Mouse (Mus musculus): Measurements from ENCODE around the gene Cdk2ap2. TPM values are rescaled to one million over a fixed set of nuclear protein-coding genes. Genes with fewer than 3 reads are reported as not detected.

Gene Cdk2ap2
- total RNA-seq, 1 experiment, result 39.6 TPM

- no peak for DNase-seq (ENCODE audit: low read depth, low spot score)
- Histone ChIP-seq H3K9me3 (ENCODE audit: control insufficient read depth, insufficient read depth, low read depth, low read length) (no peaks in the 10 kb centered on the region), H3K27ac (ENCODE audit: insufficient read depth, low read depth, low read length, poor library complexity, severe bottlenecking) (no peak overlapping the region), H3K9ac (ENCODE audit: insufficient read depth, low read depth, low read length, poor library complexity, severe bottlenecking) (no peak overlapping the region), H3K4me1 (ENCODE audit: control insufficient read depth in 2 of 2, insufficient read depth in 2 of 2, low read length in 2 of 2, poor library complexity in 1 of 2) (peaks cover 0 to 6% of the 10 kb centered on the region in 2 experiments; a peak in 3 of 4 replicates), H3K36me3 (ENCODE audit: control insufficient read depth, insufficient read depth, low read length, poor library complexity, severe bottlenecking) (peaks cover 6% of the 10 kb centered on the region), H3K4me3 (ENCODE audit: insufficient read depth in 1 of 2, low read depth in 1 of 2, low read length in 2 of 2, poor library complexity in 1 of 2, severe bottlenecking in 1 of 2) (peak overlapping the region in 1 of 2 experiments; percentile 56; a peak in 1 of 4 replicates)
- in situ Hi-C loops (cut with MboI; ENCODE audit: low sequenced_read_pairs in 2 of 2, unreplicated experiment in 2 of 2), result no loop called here
- TF ChIP-seq MAFK (IDR thresholded peaks at IDR 0.05; ENCODE audit: insufficient read depth, low read depth, low read length) (no peak), ZNF384 (IDR thresholded peaks at IDR 0.05; ENCODE audit: low read depth, low read length) (no peak), CHD2 (IDR thresholded peaks at IDR 0.05; ENCODE audit: low read depth, low read length) (no peak), ZC3H11A (IDR thresholded peaks at IDR 0.05; ENCODE audit: borderline replicate concordance, low read depth, low read length) (no peak), HCFC1 (IDR thresholded peaks at IDR 0.05; ENCODE audit: borderline replicate concordance, insufficient read depth, low read length) (no peak)
Measured at GRCm38 (mm10) chr19:4101466-4101865, 4.5 kb downstream of the Cdk2ap2 start.

GRCm38 (mm10) chr19:4102049-4102448 lies 5.1 kb downstream of the Cdk2ap2 start:
- no peak for DNase-seq (ENCODE audit: low read depth, low spot score)
- H3K9me3 ChIP-seq (ENCODE audit: control insufficient read depth, insufficient read depth, low read depth, low read length), result no peaks in the 10 kb centered on the region
- peaks cover 6% of the 10 kb centered on the region for H3K36me3 ChIP-seq (ENCODE audit: control insufficient read depth, insufficient read depth, low read length, poor library complexity, severe bottlenecking)
- no peak overlapping the region for H3K27ac ChIP-seq (ENCODE audit: insufficient read depth, low read depth, low read length, poor library complexity, severe bottlenecking)
- peaks cover 0 to 8% of the 10 kb centered on the region in 2 experiments; a peak in 3 of 4 replicates for H3K4me1 ChIP-seq (ENCODE audit: control insufficient read depth in 2 of 2, insufficient read depth in 2 of 2, low read length in 2 of 2, poor library complexity in 1 of 2)
- no peak overlapping the region for H3K9ac ChIP-seq (ENCODE audit: insufficient read depth, low read depth, low read length, poor library complexity, severe bottlenecking)
- in situ Hi-C loops (cut with MboI; ENCODE audit: low sequenced_read_pairs in 2 of 2, unreplicated experiment in 2 of 2), result no loop called here
- no peak overlapping the region for H3K4me3 ChIP-seq (ENCODE audit: insufficient read depth in 1 of 2, low read depth in 1 of 2, low read length in 2 of 2, poor library complexity in 1 of 2, severe bottlenecking in 1 of 2)
- TF ChIP-seq MAFK (IDR thresholded peaks at IDR 0.05; ENCODE audit: insufficient read depth, low read depth, low read length) (no peak), CHD2 (IDR thresholded peaks at IDR 0.05; ENCODE audit: low read depth, low read length) (no peak), ZNF384 (IDR thresholded peaks at IDR 0.05; ENCODE audit: low read depth, low read length) (no peak), ZC3H11A (IDR thresholded peaks at IDR 0.05; ENCODE audit: borderline replicate concordance, low read depth, low read length) (no peak), HCFC1 (IDR thresholded peaks at IDR 0.05; ENCODE audit: borderline replicate concordance, insufficient read depth, low read length) (no peak)

GRCm38 (mm10) chr19:4102626-4103025 lies 5.6 kb downstream of the Cdk2ap2 start:
- in situ Hi-C loops (cut with MboI; ENCODE audit: low sequenced_read_pairs in 2 of 2, unreplicated experiment in 2 of 2), result no loop called here

GRCm38 (mm10) chr19:4103294-4103693 lies 6.3 kb downstream of the Cdk2ap2 start:
- no peak for DNase-seq (ENCODE audit: low read depth, low spot score)
- Histone ChIP-seq H3K27ac (ENCODE audit: insufficient read depth, low read depth, low read length, poor library complexity, severe bottlenecking) (no peak overlapping the region), H3K36me3 (ENCODE audit: control insufficient read depth, insufficient read depth, low read length, poor library complexity, severe bottlenecking) (peaks cover 5% of the 10 kb centered on the region), H3K9ac (ENCODE audit: insufficient read depth, low read depth, low read length, poor library complexity, severe bottlenecking) (0 out of 2 replicates have a peak overlapping the region, but pooled peaks have one; percentile 4), H3K9me3 (ENCODE audit: control insufficient read depth, insufficient read depth, low read depth, low read length) (no peaks in the 10 kb centered on the region), H3K4me1 (ENCODE audit: control insufficient read depth in 2 of 2, insufficient read depth in 2 of 2, low read length in 2 of 2, poor library complexity in 1 of 2) (peaks cover 0 to 8% of the 10 kb centered on the region in 2 experiments; a peak in 3 of 4 replicates), H3K4me3 (ENCODE audit: insufficient read depth in 1 of 2, low read depth in 1 of 2, low read length in 2 of 2, poor library complexity in 1 of 2, severe bottlenecking in 1 of 2) (no peak overlapping the region)
- TF ChIP-seq CHD2 (IDR thresholded peaks at IDR 0.05; ENCODE audit: low read depth, low read length) (no peak), ZNF384 (IDR thresholded peaks at IDR 0.05; ENCODE audit: low read depth, low read length) (no peak), ZC3H11A (IDR thresholded peaks at IDR 0.05; ENCODE audit: borderline replicate concordance, low read depth, low read length) (no peak), HCFC1 (IDR thresholded peaks at IDR 0.05; ENCODE audit: borderline replicate concordance, insufficient read depth, low read length) (no peak), MAFK (IDR thresholded peaks at IDR 0.05; ENCODE audit: insufficient read depth, low read depth, low read length) (no peak)
- in situ Hi-C loops (cut with MboI; ENCODE audit: low sequenced_read_pairs in 2 of 2, unreplicated experiment in 2 of 2), result no loop called here

More at GRCm38 (mm10) chr19:4102626-4103025, 5.6 kb downstream of the Cdk2ap2 start:
- Histone ChIP-seq H3K27ac (ENCODE audit: insufficient read depth, low read depth, low read length, poor library complexity, severe bottlenecking) (no peak overlapping the region), H3K9ac (ENCODE audit: insufficient read depth, low read depth, low read length, poor library complexity, severe bottlenecking) (no peak overlapping the region), H3K9me3 (ENCODE audit: control insufficient read depth, insufficient read depth, low read depth, low read length) (no peaks in the 10 kb centered on the region), H3K4me3 (ENCODE audit: insufficient read depth in 1 of 2, low read depth in 1 of 2, low read length in 2 of 2, poor library complexity in 1 of 2, severe bottlenecking in 1 of 2) (no peak overlapping the region), H3K36me3 (ENCODE audit: control insufficient read depth, insufficient read depth, low read length, poor library complexity, severe bottlenecking) (peaks cover 6% of the 10 kb centered on the region), H3K4me1 (ENCODE audit: control insufficient read depth in 2 of 2, insufficient read depth in 2 of 2, low read length in 2 of 2, poor library complexity in 1 of 2) (peaks cover 0 to 8% of the 10 kb centered on the region in 2 experiments; a peak in 3 of 4 replicates)
- no peak for TF ChIP-seq ZNF384 (IDR thresholded peaks at IDR 0.05; ENCODE audit: low read depth, low read length)
- TF ChIP-seq MAFK (IDR thresholded peaks at IDR 0.05; ENCODE audit: insufficient read depth, low read depth, low read length), result no peak
- TF ChIP-seq HCFC1 (IDR thresholded peaks at IDR 0.05; ENCODE audit: borderline replicate concordance, insufficient read depth, low read length), result no peak
- TF ChIP-seq ZC3H11A (IDR thresholded peaks at IDR 0.05; ENCODE audit: borderline replicate concordance, low read depth, low read length), result no peak
- no peak for TF ChIP-seq CHD2 (IDR thresholded peaks at IDR 0.05; ENCODE audit: low read depth, low read length)
- no peak for DNase-seq (ENCODE audit: low read depth, low spot score)

All from ES-E14 (cell line).